Mouse (Mus musculus): ENCODE measurements around the gene Gm12888. TPM values are rescaled to one million over a fixed set of nuclear protein-coding genes. Genes with fewer than 3 reads are reported as not detected.
"Not testable (repeated sequence)": the region's sequence is repeated elsewhere in the genome, so short reads cannot be mapped to it uniquely, and the experiment has no call there.

Gm12888 gene
- not detected in 2 replicates for polyA plus RNA-seq (2014; fragmentation: Nextera tagmentation; extraction: Ambion mirVana)

GRCm38 (mm10) chr4:121324817-121325216, at the start of gene Gm12888:
Gene Gm12888 (minus strand): TSS chr4:121324917.
- H3K27me3 ChIP-seq (ENCODE audit: control insufficient read depth, insufficient read depth, low read length); H3K4me3 ChIP-seq (ENCODE audit: low read depth, low read length); H3K36me3 ChIP-seq (ENCODE audit: control insufficient read depth, insufficient read depth, low read length); H3K4me2 ChIP-seq (replicated peaks; ENCODE audit: low read depth, low read length); H3K27ac ChIP-seq (ENCODE audit: low read length); ATAC-seq (ENCODE audit: insufficient number of reproducible peaks, insufficient read depth, low FRiP score, low read depth); H3K4me1 ChIP-seq (ENCODE audit: control insufficient read depth, insufficient read depth, low read length); H3K9ac ChIP-seq (replicated peaks; ENCODE audit: low read depth, low read length); H3K9me3 ChIP-seq (ENCODE audit: control insufficient read depth, low read depth, low read length): not testable (repeated sequence)
- WGBS: 62% methylated on average over 3 of the region's 5 CpGs

Other genes with a start within 250 kb of the Gm12888 start
- 25.2 and 26.2 TPM in 2 replicates for gene Zmpste24, start 226.7 kb downstream of the Gm12888 start, polyA plus RNA-seq (2014; fragmentation: Nextera tagmentation; extraction: Ambion mirVana)
- gene Tmco2, start 215.7 kb downstream of the Gm12888 start, polyA plus RNA-seq (2014; fragmentation: Nextera tagmentation; extraction: Ambion mirVana): not detected in 2 replicates
- gene Rlf, start 109.8 kb downstream of the Gm12888 start, polyA plus RNA-seq (2014; fragmentation: Nextera tagmentation; extraction: Ambion mirVana): 27.3 and 28.5 TPM in 2 replicates
- not detected in 2 replicates for gene Gm12886, start 98.2 kb upstream of the Gm12888 start, polyA plus RNA-seq (2014; fragmentation: Nextera tagmentation; extraction: Ambion mirVana)